Mouse (Mus musculus) midbrain, postnatal 0 days (tissue): ENCODE measurements around the gene Akap10. TPM values are rescaled to one million over a fixed set of nuclear protein-coding genes. Genes with fewer than 3 reads are reported as not detected.

Experiments used
- ATAC-seq: fragments of 200-750 bp; cut with Nextera tagmentation; 2 replicates; pipeline ENCODE4 v1.8.0; 2017; ENCODE audit warnings: moderate number of reproducible peaks, mild to moderate bottlenecking, moderate TSS enrichment, moderate library complexity; ENCODE audit not compliant: low FRiP score
- DNase-seq: peaks from one replicate; pipeline ENCODE4 v3.0.0-alpha.2; 2015; ENCODE audit warnings: low spot score
- H3K27ac ChIP-seq: fragments of 300-500 bp; sonication (generic); 2 replicates; pipeline ENCODE4 v1.5.1; 2014; ENCODE audit warnings: low read depth, mild to moderate bottlenecking, low read length, mixed read lengths
- H3K27me3 ChIP-seq: fragments of 300-500 bp; sonication (generic); 2 replicates; pipeline ENCODE4 v1.6.1; 2014; ENCODE audit warnings: low read length, control low read depth, mixed read lengths; ENCODE audit not compliant: insufficient read depth
- H3K36me3 ChIP-seq: fragments of 300-500 bp; sonication (generic); 2 replicates; pipeline ENCODE4 v1.6.1; 2014; ENCODE audit warnings: low read length, control low read depth, mixed read lengths; ENCODE audit not compliant: insufficient read depth
- H3K4me1 ChIP-seq: fragments of 300-500 bp; sonication (generic); 2 replicates; pipeline ENCODE4 v1.6.1; 2014; ENCODE audit warnings: mild to moderate bottlenecking, control low read depth, antibody characterized with exemption, low read length, mixed read lengths; ENCODE audit not compliant: insufficient read depth
- H3K4me2 ChIP-seq: fragments of 300-500 bp; sonication (generic); 2 replicates; pipeline ENCODE4 v1.6.1; 2014; ENCODE audit warnings: low read depth, mild to moderate bottlenecking, low read length, mixed read lengths; ENCODE audit not compliant: poor library complexity, severe bottlenecking
- H3K4me3 ChIP-seq: fragments of 300-500 bp; sonication (generic); 2 replicates; pipeline ENCODE4 v1.5.1; 2014; ENCODE audit warnings: low read depth, mild to moderate bottlenecking, low read length, moderate library complexity
- H3K9ac ChIP-seq: fragments of 300-500 bp; sonication (generic); replicated peaks from 2 replicates; pipeline ENCODE4 v1.6.1; 2014; ENCODE audit warnings: mild to moderate bottlenecking, low read length, moderate library complexity, mixed read lengths; ENCODE audit not compliant: poor library complexity, severe bottlenecking
- H3K9me3 ChIP-seq: fragments of 300-500 bp; sonication (generic); 2 replicates; pipeline ENCODE4 v1.6.1; 2016; ENCODE audit warnings: low read length, control low read depth
- CTCF ChIP-seq: IDR thresholded peaks from 2 replicates; pipeline ENCODE4 v1.5.1; 2016; ENCODE audit warnings: antibody characterized with exemption, mild to moderate bottlenecking
- WGBS: fragments of 180-500 bp; shearing (Covaris S2); extraction: QIAGEN DNeasy Blood & Tissue Kit; methylation state at CpG from one replicate; pipeline ENCODE4 v1.1.7; 2014; 5-methylcytosine and 5-hydroxymethylcytosine counted together
- polyA plus RNA-seq: library from polyadenylated mRNA; unstranded; fragments of >200 nt; fragmentation: Nextera tagmentation; extraction: Ambion mirVana; gene quantifications from 2 replicates; pipeline ENCODE4 v1.2.1, GENCODE M21; 2015
- total RNA-seq: library from RNA; depleted of rRNA; stranded (reverse); fragments of >200 nt; gene quantifications from 2 replicates; pipeline ENCODE4 v1.2.3, GENCODE M21; 2014

The Akap10 gene
- total and polyA plus RNA-seq, 2 experiments from 2014 or later, result 6.3 to 16.7 TPM

DNA sequence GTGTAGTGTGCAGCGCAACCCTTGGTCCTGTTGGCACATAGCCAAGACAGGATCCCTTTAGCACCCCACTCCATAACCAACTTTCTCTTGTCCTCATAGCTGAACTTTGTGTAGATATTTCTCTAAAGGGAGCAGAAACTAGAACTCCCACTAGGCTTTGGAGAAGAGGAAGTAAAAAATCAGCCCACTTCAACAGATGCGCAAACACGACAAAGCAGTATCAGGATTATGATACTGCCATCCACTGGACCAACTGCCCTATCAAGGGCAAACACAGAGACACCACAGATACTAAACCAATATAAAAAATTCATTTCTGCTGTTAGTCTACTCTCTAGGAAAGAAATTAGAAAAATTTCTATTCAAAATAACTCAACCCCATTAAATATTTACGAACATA lies 16.6 kb upstream of the Akap10 start:
- Histone ChIP-seq H3K4me2 (no peak overlapping the region), H3K9me3 (no peaks in the 10 kb centered on the region), H3K27ac (no peak overlapping the region), H3K27me3 (no peaks in the 10 kb centered on the region), H3K36me3 (no peaks in the 10 kb centered on the region), H3K4me3 (no peak overlapping the region), H3K9ac (no peak overlapping the region), H3K4me1 (no peaks in the 10 kb centered on the region)
- ATAC-seq (no peak), DNase-seq (no peak)
- WGBS, result 97% methylated on average over 4 of the region's 4 CpGs
- no peak for TF ChIP-seq CTCF

DNA sequence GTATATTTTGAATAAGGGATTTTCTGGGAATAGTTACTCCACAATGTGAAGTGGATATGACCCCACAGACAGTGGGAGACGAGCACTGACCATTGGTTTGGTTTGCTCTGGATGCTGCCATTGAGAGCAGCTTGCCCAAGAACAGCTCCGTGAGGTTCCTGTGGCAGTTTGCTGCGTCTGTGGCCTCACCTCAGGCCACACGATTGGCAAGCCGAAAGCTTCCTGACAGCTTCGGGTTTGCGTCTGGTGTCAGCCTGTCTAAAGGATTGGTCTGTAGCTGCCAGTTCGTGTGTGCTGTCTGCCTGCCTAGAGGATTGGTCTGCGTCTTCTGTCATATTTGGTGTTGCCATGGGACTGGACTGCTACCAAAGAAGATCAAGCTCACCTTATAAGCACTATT lies 14.4 kb upstream of the Akap10 start:
- Histone ChIP-seq H3K4me3 (no peak overlapping the region), H3K4me2 (no peak overlapping the region), H3K27ac (no peak overlapping the region), H3K4me1 (no peaks in the 10 kb centered on the region), H3K9me3 (no peaks in the 10 kb centered on the region), H3K27me3 (no peaks in the 10 kb centered on the region), H3K36me3 (no peaks in the 10 kb centered on the region), H3K9ac (no peak overlapping the region)
- WGBS, result 82% methylated on average over 9 of the region's 9 CpGs
- TF ChIP-seq CTCF, result no peak
- ATAC-seq, result no peak
- DNase-seq, result no peak

- no peaks in the 10 kb centered on the region for H3K9me3 ChIP-seq
- H3K4me3 ChIP-seq, result no peak overlapping the region
- no peak for TF ChIP-seq CTCF
- DNase-seq (no peak), ATAC-seq (no peak)
- H3K9ac ChIP-seq, result no peak overlapping the region
- no peak overlapping the region for H3K27ac ChIP-seq
- WGBS, result 93% methylated on average over 2 of the region's 2 CpGs
- no peaks in the 10 kb centered on the region for H3K36me3 ChIP-seq
- no peak overlapping the region for H3K4me2 ChIP-seq
- H3K4me1 ChIP-seq, result no peaks in the 10 kb centered on the region
- H3K27me3 ChIP-seq, result no peaks in the 10 kb centered on the region
Observed at GRCm38 (mm10) chr11:61942903-61943302, 12.9 kb upstream of the Akap10 start.

- Histone ChIP-seq H3K9ac (no peak overlapping the region), H3K27me3 (no peaks in the 10 kb centered on the region)
- WGBS, result 87% methylated on average over 1 of the region's 1 CpGs
Observed at GRCm38 (mm10) chr11:61937761-61938160, 7.7 kb upstream of the Akap10 start.

DNA sequence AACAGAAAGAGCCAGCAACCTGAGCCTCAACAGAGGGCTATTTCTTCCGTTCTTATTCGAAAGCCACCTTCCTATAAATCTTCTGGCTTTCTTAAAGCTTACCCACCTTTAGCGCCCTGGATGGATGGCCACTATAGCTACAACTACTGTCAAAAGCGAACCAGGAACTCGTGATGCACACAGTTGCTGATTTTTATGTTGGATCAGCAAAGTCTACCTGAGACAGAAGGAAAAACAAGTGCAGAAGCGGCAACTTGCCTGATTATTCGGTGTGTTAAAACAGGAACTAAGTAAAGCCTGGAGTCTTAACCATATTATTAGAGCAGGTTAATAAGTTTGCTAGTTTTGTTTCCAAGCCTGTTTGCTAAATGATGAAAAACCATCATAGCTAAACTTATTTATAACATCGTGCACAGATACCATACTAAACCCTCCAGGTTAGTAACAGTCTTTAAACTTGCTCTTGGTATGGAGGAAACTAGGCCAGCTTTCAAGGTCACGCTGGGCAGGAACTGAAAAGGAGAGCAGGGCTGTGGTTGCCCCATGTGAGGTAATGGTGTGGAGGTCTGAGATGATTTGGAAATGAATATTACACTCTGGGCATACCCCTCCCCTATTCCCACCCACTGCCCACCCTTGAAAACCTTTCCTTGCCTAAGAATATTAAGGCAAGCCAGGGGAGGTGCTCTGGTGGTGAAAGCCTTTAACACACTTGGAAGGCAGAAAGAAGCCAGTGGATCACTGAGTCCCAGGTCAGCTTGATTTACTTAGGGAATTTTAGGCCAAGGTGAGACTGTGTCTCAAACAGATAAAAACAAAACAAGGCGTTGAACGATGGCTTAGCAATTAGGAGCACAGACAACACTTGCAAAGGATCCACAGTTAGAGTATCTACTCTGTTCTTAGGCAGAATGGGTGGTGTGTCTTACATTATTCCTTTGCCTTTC lies 861 bp upstream of the Akap10 start:
- Histone ChIP-seq H3K4me2 (peak overlapping the region; percentile 59), H3K27ac (peak overlapping the region; percentile 94), H3K4me1 (peaks cover 13% of the 10 kb centered on the region; the same call in 1 of the 2 replicates), H3K4me3 (peak overlapping the region; percentile 93), H3K9ac (peak overlapping the region; percentile 81), H3K27me3 (no peaks in the 10 kb centered on the region), H3K36me3 (no peaks in the 10 kb centered on the region), H3K9me3 (no peaks in the 10 kb centered on the region)
- ATAC-seq (0 out of 2 replicates have a peak, but pooled peaks have one; percentile 31), DNase-seq (no peak)
- 20% methylated on average over 11 of the region's 11 CpGs for WGBS
- TF ChIP-seq CTCF, result peak; percentile 23; the same call in 1 of the 2 replicates

More at GRCm38 (mm10) chr11:61937761-61938160, 7.7 kb upstream of the Akap10 start:
- no peaks in the 10 kb centered on the region for H3K9me3 ChIP-seq
- no peaks in the 10 kb centered on the region for H3K4me1 ChIP-seq
- H3K4me3 ChIP-seq, result no peak overlapping the region
- DNase-seq (no peak), ATAC-seq (no peak)
- no peak overlapping the region for H3K4me2 ChIP-seq
- H3K27ac ChIP-seq, result no peak overlapping the region
- no peaks in the 10 kb centered on the region for H3K36me3 ChIP-seq
- no peak for TF ChIP-seq CTCF
